Mouse (Mus musculus): ENCODE results near the gene Olfr160.

Gene Olfr160

DNA sequence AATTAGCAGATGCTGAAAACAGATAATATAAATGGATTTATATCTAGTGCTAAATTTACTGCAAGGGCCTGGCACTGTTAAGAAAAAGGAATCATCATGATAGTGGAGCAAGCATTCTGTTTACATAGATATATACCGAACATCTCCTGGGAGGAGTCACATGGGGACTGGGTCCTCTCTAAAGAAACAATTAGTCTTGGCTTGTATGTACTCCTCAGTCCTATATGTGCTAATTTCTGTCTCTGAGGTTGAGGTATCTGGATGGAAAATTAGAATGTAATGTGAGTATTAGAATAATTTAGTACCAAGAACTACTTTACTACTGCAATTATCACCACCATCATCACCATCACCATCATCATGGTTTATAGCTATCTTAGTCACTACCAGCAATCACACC lies at the start of gene Olfr160:
Olfr160 (minus strand) TSS at position 101 of the 400 bp plus-strand sequence.
- no peak for DNase-seq

DNA sequence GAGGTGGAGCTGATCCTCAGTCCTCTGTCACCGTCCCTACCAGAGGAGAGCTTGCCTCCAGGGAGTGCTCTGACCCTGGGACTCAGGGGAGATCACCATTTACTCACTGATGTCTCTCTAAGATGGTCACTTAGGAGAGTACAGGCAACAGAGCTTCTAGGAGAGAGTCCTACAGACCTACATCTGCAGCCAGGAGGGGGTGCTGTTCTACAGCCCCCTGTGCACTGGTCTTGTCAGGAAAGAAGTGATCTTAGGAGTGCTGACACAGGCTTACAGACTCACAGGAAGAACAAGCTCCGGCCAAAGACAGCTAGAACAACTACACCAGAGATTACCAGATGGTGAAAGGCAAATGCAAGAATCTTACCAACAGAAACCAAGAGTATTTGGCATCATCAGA lies 46.5 kb upstream of the Olfr160 start:
- peak in 1 of 2 experiments; percentile 3 for DNase-seq

DNA sequence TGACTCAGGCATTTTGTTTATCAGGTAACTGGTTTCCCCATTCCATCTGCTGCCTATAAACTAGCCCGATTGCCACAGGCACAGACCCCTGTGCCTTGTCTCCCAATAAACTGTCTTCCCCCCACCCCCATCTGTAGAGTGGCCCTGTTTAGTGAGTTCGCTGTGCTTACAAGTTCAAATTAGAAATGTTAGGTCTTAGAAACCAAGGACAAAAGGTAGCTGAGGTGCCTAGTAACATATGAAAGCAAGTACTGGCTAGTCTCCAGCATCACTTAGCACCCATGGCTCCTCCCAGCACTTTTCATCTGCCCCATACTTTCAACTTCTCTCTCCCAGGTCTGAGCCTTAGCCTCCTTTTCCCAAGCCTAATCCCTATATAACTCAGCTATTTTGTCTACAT lies 45.7 kb upstream of the Olfr160 start:
- no peak for DNase-seq

DNA sequence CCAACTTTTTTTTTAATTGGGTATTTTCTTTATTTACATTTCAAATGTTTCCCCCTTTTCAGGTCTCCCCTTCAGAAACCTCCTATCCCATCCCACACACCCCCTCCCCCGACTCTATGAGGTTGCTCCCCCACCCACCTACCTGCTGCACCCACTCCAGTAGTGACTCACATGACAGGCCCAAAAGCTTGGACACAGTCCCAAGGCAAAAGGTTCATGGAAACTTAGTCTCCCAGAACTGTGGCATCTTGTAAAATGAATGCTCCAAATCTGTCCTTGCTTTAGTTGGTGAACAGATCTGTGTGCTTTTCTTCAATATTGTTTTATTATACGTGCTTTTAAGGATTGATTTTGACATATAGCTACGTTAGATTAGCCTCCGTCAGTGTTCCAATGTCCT lies 36.0 kb upstream of the Olfr160 start:
- DNase-seq: no peak

GRCm38 (mm10) chr9:37751467-37751866 lies 35.4 kb upstream of the Olfr160 start:
- DNase-seq: no peak

- no peak for DNase-seq
These were observed 34.4 kb upstream of the Olfr160 start for GRCm38 (mm10) chr9:37750319-37751075.

- DNase-seq: no peak
These were observed 28.8 kb upstream of the Olfr160 start, which contains the start of gene Olfr874 for GRCm38 (mm10) chr9:37744806-37745205. Gene Olfr874 (plus strand): TSS chr9:37745106.

DNA sequence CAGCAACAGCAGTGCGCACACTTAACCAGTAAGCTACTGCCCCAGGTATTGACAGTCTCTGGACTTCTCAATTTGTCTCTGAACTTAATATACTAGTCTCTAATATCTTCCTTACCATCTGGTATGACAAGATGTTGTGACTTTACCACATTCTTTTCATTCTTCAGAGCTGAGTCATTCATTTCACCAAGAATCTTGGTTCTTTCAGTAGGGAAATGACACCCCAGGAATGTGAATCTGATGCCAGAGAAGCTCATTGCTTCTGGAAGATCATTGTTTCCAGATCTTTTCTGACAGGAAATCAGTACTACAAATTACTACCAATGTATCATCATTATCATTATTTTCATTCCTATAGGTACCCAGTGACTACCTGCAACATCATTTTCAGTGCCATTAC lies 18.3 kb upstream of the Olfr160 start:
- no peak for DNase-seq

DNA sequence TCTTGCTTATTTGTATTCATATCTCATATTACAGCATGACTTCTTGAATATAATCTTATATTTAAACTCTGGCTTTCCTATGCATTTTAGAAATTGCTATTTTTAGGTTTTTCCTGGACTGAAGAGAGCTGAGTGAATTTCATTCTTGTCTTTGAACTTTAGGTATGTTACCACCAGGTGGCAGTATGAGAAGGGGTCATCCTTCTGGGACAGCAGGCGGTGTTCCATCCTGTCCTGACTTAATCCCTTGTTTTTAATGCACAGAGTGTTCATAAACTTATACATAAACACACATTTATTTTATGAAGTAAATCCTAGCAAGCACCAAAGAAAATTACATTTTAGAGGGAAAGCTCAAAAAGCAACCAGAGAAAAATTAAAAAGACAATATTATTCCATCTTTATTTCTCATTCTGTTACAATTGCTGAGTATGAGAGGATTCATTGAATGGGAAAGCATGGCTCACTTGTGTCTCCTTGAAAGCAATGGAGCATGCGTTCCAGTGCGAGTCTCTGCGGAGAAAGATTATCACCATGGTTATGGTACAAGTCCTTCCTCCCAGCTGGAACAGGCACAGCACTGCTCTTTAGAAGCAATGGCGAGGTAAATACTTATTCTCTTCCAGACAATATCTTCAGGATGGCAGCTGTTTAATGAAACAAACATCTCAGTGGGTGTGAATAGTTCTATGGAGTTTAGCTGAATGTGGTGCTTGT lies 25.9 kb downstream of the Olfr160 start:
- DNase-seq: peak; percentile 4 to 27

DNA sequence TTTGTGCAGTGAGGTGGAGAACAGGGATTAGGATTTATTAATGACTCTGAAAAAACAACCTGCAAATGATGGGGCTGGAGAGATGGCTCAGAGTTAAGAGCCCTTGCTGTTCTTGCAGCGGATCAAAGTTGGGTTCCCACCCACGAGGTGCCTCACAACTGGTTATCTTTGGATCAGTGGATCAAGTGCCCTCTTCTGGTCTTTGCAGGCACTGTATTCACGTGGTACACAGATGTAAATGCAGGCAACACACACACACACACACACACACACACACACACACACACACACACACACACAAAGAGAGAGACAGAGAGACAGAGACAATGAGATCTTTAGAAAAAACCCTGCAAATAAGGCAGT lies 28.1 kb downstream of the Olfr160 start:
- DNase-seq: peak in 1 of 2 experiments; percentile 1

DNA sequence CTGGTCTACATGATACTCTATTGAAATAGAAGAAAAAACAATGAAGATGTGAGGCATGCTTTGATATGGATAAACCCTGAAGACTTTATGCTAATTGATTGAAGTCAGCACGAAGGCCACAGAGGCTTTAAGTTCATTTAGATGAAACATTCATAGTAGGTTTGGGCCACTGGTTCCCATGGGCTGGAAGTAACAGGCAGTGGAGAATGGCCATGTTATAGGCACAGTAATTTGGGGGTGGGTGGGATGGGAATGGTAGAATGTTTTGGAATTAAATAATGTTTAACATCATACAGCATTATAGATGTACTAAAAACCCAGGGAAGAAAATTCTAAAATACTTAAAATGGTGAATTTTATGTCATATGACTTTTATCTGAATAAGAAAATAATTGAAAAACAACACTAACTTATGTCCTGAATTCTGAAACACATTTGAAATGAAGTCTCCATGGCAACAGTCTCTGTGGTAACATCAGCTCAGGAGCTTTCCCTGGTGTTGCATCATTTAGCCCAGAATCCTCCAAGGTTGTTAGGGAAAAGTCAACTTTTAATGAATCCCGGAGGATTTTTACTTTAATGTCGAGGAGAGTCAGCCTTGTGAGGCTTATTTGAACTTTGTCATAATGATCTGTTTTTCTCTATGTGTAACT lies 28.6 kb downstream of the Olfr160 start:
- DNase-seq: no peak

DNA sequence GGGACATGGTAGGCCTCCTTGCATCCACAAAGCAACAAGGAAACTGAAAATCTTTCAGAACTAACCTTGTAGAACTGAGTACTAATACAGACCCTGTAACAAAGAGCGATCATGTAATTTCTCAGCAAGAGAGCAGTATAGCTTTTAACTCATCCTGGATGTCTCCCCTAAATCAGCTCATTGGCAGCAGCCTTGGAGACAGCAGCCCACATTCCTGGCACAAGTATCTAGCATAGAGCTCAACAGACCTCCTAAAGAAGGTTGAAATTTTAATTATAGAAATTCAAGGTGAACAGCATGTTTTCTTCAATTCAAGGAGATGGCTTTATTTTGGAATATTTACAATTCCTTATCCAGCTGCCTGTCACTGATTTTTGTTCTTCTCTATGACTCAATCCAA lies 34.9 kb downstream of the Olfr160 start:
- DNase-seq: no peak

DNA sequence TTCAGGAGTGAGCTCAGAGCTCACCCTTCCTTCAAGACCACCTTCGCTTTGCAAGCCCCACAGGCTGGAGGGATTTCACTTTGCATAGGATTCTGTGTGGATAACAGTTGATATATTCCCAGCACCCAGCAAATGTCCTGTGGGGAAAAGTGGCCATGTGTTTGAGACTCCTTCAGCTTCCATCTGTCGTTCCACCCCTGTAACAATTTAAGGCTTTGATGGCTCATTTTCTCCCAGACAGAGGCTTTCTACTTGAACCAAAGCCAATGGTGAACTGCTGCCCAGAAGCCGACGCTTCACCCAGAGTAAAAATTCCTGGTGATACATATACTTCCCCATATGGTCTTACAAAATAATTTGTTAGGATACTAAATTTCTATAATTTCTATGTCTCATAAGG lies 40.8 kb downstream of the Olfr160 start:
- DNase-seq: no peak

DNA sequence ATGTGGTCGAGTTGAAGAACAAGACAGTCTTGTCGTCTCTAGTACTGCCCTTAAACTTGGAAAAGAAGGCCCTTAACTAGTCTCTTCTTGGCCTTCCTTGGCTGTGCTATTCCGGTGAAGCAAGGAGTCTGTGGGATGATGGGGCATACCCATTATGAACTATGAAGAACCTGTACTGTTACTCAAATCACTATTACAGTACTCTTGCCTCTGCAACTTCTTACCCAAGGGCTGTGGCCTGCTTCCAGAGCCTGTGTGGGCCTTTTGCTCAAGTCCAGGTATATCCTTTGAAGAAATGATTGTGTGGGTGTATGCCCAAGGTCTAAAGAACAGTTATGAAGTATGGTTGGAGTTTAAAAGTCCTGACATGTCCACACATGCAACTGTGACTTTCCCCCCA lies 45.8 kb downstream of the Olfr160 start:
- DNase-seq: no peak

GRCm38 (mm10) chr9:37669678-37670077 lies 46.4 kb downstream of the Olfr160 start:
- no peak for DNase-seq

DNA sequence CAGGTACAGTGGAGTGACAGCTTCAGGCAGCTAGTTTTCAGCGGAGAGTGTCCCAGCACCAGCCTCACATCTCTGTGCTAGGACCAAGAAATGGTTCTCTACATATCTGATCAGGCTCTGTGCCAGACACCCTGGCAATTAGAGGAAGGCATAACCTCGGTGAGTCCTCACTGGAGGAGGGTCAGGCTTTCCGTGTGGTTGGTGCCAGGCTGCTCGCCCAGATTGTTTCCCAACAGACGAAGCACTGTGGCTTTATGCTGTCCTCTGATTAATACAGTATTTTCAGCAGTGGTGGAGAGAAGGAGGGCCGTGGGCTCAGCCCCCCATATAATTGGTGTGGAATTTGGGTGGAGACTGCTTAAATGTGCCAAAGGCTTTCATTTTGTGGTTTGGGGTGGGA lies 46.9 kb downstream of the Olfr160 start, which contains the start of gene Panx3:
Panx3 (minus strand) TSS at position 121 of the 400 bp plus-strand sequence.
- no peak for DNase-seq

GRCm38 (mm10) chr9:37666045-37666444 lies 50.0 kb downstream of the Olfr160 start:
- DNase-seq: no peak

GRCm38 (mm10) chr9:37664604-37665003 lies 51.4 kb downstream of the Olfr160 start:
- DNase-seq: no peak

- DNase-seq: no peak
These were observed 52.8 kb downstream of the Olfr160 start for GRCm38 (mm10) chr9:37663210-37663609.

DNA sequence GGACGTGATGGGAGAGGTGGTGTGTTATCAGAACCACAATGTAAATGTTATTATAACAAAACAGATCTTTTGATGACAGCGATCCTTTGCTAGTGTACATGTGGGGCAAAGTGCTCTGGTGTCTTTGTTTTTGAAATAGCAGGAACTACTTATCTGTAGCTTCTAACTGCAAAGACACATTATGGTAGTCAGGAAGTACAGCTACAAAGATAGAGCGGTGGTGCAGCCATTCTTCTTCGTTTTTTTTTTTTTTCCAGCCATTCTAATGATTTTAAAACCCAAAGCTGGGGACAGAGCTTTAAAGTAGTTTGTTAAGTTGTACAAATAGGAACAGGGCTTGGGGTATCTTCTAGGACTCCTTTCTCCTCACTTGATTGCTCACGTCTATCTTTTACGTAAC lies 56.6 kb downstream of the Olfr160 start:
- no peak for DNase-seq

Measured in kidney, postnatal 36 days (tissue).